Mouse (Mus musculus): ENCODE measurements around the gene Pde7b. TPM values are rescaled to one million over a fixed set of nuclear protein-coding genes. Genes with fewer than 3 reads are reported as not detected.
A peak's percentile ranks its signal among the peaks of the same experiment; 100 is the strongest.

Gene Pde7b
- total RNA-seq, 2 experiments from 2014 or later, result 3.8 to 5.2 TPM

- peak; percentile 57 for ATAC-seq (ENCODE audit: poor library complexity, severe bottlenecking)
Observed at GRCm38 (mm10) chr10:20381352-20381751, 343.5 kb downstream of the Pde7b start.

DNA sequence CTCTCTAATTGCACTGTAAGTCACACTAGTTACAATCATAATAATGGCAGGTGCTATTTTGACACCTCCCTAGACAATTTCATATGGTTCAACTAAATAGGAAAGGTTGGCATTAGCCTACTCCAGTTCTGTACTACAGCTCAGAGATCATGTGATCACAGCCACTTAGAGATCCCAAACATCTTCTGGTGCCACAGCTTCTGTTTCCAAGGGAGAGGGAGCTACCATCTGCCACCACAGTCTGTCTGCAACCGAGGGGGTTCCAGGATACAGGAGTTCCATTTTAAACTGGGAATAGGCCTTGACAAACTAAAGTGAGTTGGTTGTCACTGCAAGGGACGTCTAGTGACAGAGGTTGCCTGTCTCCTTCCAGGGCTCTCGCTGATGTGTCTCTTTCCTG lies 344.1 kb downstream of the Pde7b start:
- ATAC-seq (ENCODE audit: poor library complexity, severe bottlenecking), result no peak

GRCm38 (mm10) chr10:20379071-20379735 lies 345.7 kb downstream of the Pde7b start:
- ATAC-seq (ENCODE audit: poor library complexity, severe bottlenecking), result no peak

DNA sequence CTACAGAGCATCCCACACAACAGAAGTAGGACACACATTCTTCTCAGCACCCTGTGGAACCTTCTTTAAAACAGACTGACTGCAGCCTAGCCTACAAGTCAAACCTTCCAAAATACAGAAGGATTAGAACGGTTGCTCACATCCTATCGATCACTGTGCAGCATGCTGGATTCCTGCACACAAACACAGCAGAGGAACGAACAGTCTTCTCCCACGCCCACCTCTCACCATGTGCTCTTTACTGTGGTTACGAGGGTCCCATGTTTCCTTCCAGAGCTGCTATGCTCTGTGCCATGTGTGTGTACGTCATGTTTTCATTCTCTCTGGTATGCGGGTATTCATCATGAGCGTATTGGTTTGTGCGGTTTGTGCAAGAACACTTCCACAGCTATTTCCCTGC lies 347.3 kb downstream of the Pde7b start:
- ATAC-seq (ENCODE audit: poor library complexity, severe bottlenecking), result no peak

- no peak for ATAC-seq (ENCODE audit: poor library complexity, severe bottlenecking)
Observed at GRCm38 (mm10) chr10:20372046-20372445, 352.8 kb downstream of the Pde7b start.

DNA sequence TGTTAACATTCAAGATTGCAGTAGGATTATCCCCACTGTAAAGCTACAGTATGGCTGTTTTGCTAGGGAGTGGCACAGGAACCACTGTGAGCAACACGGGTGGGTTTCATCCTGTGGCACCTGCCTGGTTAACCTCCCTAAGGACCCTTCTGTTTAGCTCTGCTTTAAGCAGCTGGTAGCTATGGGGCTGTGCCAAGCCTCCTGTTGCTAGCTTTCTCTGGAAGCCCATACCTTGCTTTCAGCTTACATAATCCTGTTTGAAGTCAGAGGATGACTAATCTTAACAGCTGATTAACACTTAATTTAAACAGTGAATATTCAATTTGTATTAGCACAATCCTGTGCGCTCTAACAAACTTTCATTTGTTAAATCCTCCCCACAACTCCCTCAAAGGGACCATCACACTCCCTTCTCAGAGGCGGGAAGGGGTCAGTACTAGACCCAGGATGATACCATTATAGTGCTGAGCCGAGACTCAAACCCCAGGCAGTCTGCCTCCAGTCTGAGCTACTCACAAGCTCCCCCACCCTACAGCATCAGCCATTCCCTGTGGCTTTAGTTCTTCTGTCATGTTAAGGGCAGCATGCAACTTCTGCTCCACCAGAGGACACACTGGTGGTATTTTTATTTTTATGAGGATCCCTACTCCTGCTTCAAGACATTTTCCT lies 362.3 kb downstream of the Pde7b start:
- no peak for ATAC-seq (ENCODE audit: poor library complexity, severe bottlenecking)

GRCm38 (mm10) chr10:20361542-20362449 lies 363.1 kb downstream of the Pde7b start:
- ATAC-seq (ENCODE audit: poor library complexity, severe bottlenecking), result peak; percentile 90

DNA sequence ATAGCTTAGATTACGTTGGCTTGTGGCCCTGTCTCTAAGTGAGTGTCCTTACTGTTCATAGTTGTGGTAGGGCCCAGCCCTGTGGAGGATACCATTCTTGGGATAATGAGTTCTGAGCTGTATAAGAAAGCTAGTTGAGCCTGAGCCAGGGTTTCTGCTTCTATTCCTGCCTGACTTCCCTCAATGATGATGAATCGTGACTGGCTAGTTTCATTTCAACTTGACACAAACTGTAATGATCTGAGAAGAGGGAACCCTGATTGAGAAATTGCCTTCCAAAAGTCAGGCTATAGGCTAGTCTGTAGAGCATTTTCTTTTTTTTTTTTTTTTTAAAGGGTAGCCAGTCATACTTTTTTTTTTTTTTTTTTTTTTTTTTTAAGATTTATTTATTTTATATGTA lies 376.0 kb downstream of the Pde7b start:
- ATAC-seq (ENCODE audit: poor library complexity, severe bottlenecking), result peak; percentile 58

Other genes with a start within 250 kb of the Pde7b start
- gene Ahi1, start 227.5 kb upstream of the Pde7b start, total RNA-seq (2015), result 3.3 TPM in 2 replicates
- 3.3 TPM in 2 replicates for gene Ahi1, start 227.5 kb upstream of the Pde7b start, total RNA-seq (2017)

Data from megakaryocyte, adult 5-6 weeks (primary cell).